Mouse (Mus musculus) lung, postnatal 14 days (tissue): ENCODE data around the gene Osr1.

Experiments
- DNase-seq: peaks from one replicate; pipeline ENCODE4 v3.0.0; 2021

Osr1 gene

GRCm38 (mm10) chr12:9569971-9570370 lies at the start of gene Osr1:
Gene Osr1, plus strand, starts transcription at chr12:9570116.
- DNase-seq, result peak; percentile 78

- no peak for DNase-seq
These were observed 19.6 kb upstream of the Osr1 start for GRCm38 (mm10) chr12:9550328-9550727.

- no peak for DNase-seq
These were observed 5.0 kb upstream of the Osr1 start for GRCm38 (mm10) chr12:9564956-9565355.

- no peak for DNase-seq
These were observed 630 bp downstream of the Osr1 start for GRCm38 (mm10) chr12:9570496-9570995.

GRCm38 (mm10) chr12:9571276-9571940 lies 1.5 kb downstream of the Osr1 start:
- DNase-seq, result no peak

- no peak for DNase-seq
These were observed 2.1 kb downstream of the Osr1 start for GRCm38 (mm10) chr12:9572022-9572421.

- no peak for DNase-seq
These were observed 3.8 kb downstream of the Osr1 start for GRCm38 (mm10) chr12:9573682-9574081.

GRCm38 (mm10) chr12:9574244-9574871 lies 4.4 kb downstream of the Osr1 start:
- DNase-seq, result peak; percentile 49

GRCm38 (mm10) chr12:9575158-9576042 lies 5.5 kb downstream of the Osr1 start:
- no peak for DNase-seq

- no peak for DNase-seq
These were observed 6.2 kb downstream of the Osr1 start for GRCm38 (mm10) chr12:9576043-9576538.

- DNase-seq, result no peak
These were observed 7.7 kb downstream of the Osr1 start for GRCm38 (mm10) chr12:9577610-9578009.

- no peak for DNase-seq
These were observed 8.7 kb downstream of the Osr1 start for GRCm38 (mm10) chr12:9578591-9578990.

- DNase-seq, result no peak
These were observed 9.6 kb downstream of the Osr1 start for GRCm38 (mm10) chr12:9579301-9580030.

- no peak for DNase-seq
These were observed 10.4 kb downstream of the Osr1 start for GRCm38 (mm10) chr12:9580041-9580905.

- no peak for DNase-seq
These were observed 11.1 kb downstream of the Osr1 start for GRCm38 (mm10) chr12:9581011-9581410.

- DNase-seq, result no peak
These were observed 11.6 kb downstream of the Osr1 start for GRCm38 (mm10) chr12:9581506-9581905.

GRCm38 (mm10) chr12:9582248-9582995 lies 12.5 kb downstream of the Osr1 start:
- no peak for DNase-seq

- DNase-seq, result no peak
These were observed 13.5 kb downstream of the Osr1 start for GRCm38 (mm10) chr12:9583380-9583779.

GRCm38 (mm10) chr12:9584366-9585084 lies 14.6 kb downstream of the Osr1 start:
- DNase-seq, result peak; percentile 79

GRCm38 (mm10) chr12:9585085-9585453 lies 15.2 kb downstream of the Osr1 start:
- DNase-seq, result no peak
